Mouse (Mus musculus) heart, postnatal 14 days (tissue): Measurements from ENCODE around the gene Casp9. TPM values are rescaled to one million over a fixed set of nuclear protein-coding genes. Genes with fewer than 3 reads are reported as not detected.

ENCODE experiments used
- DNase-seq, 2 experiments: peaks; one replicate each; pipeline ENCODE4 v3.0.0; 2021 to 2022
- intact Hi-C: fragments of 180-260 bp; cut with DNase I; formaldehyde crosslinking; loops from one replicate; pipeline ENCODE4 v1.15.1; 2025
- total RNA-seq, 2 experiments: library from RNA; stranded (reverse); gene quantifications; 2 replicates each; pipeline ENCODE4 v1.2.3; 2021

Casp9 gene
- total RNA-seq, 2 experiments from 2014 or later, result 7.7 to 9.5 TPM

GRCm38 (mm10) chr4:141860246-141860841, 66.9 kb downstream of the Casp9 start:
- intact Hi-C loops, result no loop called here
- DNase-seq, result no peak

- intact Hi-C loops, result no loop called here
These were observed 68.3 kb downstream of the Casp9 start for GRCm38 (mm10) chr4:141861591-141862295.

GRCm38 (mm10) chr4:141862867-141863266, 69.5 kb downstream of the Casp9 start:
- DNase-seq, result peak in 1 of 2 experiments; percentile 41
- intact Hi-C loops, result no loop called here

More at GRCm38 (mm10) chr4:141861591-141862295, 68.3 kb downstream of the Casp9 start:
- DNase-seq, result no peak

GRCm38 (mm10) chr4:141863726-141864280, 70.4 kb downstream of the Casp9 start:
- intact Hi-C loops, result no loop called here
- DNase-seq, result no peak

- DNase-seq, result no peak
- intact Hi-C loops, result no loop called here
These were observed 71.1 kb downstream of the Casp9 start for GRCm38 (mm10) chr4:141864506-141864905.

GRCm38 (mm10) chr4:141865006-141865405, 71.6 kb downstream of the Casp9 start:
- DNase-seq, result no peak
- intact Hi-C loops, result no loop called here

Other genes starting within 250 kb of the Casp9 start
- gene Fblim1, start 187.5 kb upstream of the Casp9 start, total RNA-seq, result 100 to 1,000 TPM; 299 to 338 TPM
- gene Tmem82, start 175.0 kb upstream of the Casp9 start, total RNA-seq, result 10 to 100 TPM; 30.1 to 35.4 TPM
- 100 to 1,000 TPM; 121 TPM for gene Slc25a34, start 169.8 kb upstream of the Casp9 start, total RNA-seq
- 100 to 1,000 TPM; 101 to 103 TPM for gene Plekhm2, start 128.7 kb upstream of the Casp9 start, total RNA-seq
- not detected for gene Rsc1a1, start 108.0 kb upstream of the Casp9 start, total RNA-seq
- gene Ddi2, start 70.2 kb upstream of the Casp9 start, total RNA-seq, result 10 to 100 TPM; 39.0 to 40.4 TPM
- under 1 TPM; 0.72 to 0.98 TPM for gene Agmat, start 46.9 kb upstream of the Casp9 start, total RNA-seq
- 10 to 100 TPM; 18.4 to 18.5 TPM for gene Dnajc16, start 2.7 kb upstream of the Casp9 start, total RNA-seq
- gene Cela2a, start 32.5 kb downstream of the Casp9 start, total RNA-seq, result not detected
- not detected for gene Ctrc, start 52.7 kb downstream of the Casp9 start, total RNA-seq
- gene Efhd2, start 81.3 kb downstream of the Casp9 start, total RNA-seq, result 10 to 100 TPM; 22.1 to 22.6 TPM
- under 1 TPM; 0.17 to 0.48 TPM for gene Fhad1, start 221.5 kb downstream of the Casp9 start, total RNA-seq